Mouse (Mus musculus): Measurements from ENCODE around the gene Zfp988.
"Not testable (repeated sequence)": the region's sequence is repeated elsewhere in the genome, so short reads cannot be mapped to it uniquely, and the experiment has no call there.

DNA sequence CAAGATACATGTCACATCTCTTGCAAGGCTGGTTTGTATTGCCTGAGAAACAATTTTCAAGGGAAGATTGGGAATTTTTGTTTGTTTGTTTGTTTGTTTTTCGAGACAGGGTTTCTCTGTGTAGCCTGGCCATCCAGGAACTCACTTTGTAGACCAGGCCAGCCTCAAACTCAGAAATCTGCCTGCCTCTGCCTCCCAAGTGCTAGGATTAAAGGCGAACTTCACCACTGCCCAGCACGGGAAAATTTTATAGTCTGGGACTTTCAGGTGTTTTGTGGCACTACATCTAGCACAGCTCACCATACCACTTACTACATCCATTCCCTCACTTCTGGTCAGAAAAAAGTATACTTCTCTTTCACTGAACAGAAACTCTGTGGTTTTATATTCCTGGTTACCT lies 50.6 kb downstream of the Zfp988 start:
- not testable (repeated sequence) for TF ChIP-seq CTCF (IDR thresholded peaks at IDR 0.05; ENCODE audit: low read depth, low read length); POLR2A (IDR thresholded peaks at IDR 0.05; ENCODE audit: insufficient read depth, low read length); EP300 (IDR thresholded peaks at IDR 0.05; ENCODE audit: insufficient read depth, low read depth, low read length)
